Mouse (Mus musculus) C2C12 (cell line): ENCODE measurements around the gene Pak6.

ENCODE experiments used
- CTCF ChIP-seq: IDR thresholded peaks from one replicate; pipeline ENCODE4 v1.5.1; 2011; ENCODE audit not compliant: control insufficient read depth, insufficient read depth, insufficient read length
- MYOG ChIP-seq: IDR thresholded peaks from one replicate; pipeline ENCODE4 v1.6.1; 2011; ENCODE audit not compliant: control insufficient read depth, insufficient read length; ENCODE audit errors: extremely low read depth

GRCm38 (mm10) chr2:118687791-118688190 is 24.7 kb downstream of the Pak6 start:
- TF ChIP-seq CTCF (no peak), MYOG (no peak)
